Mouse (Mus musculus) gastrocnemius, postnatal 25 days (tissue): Measurements from ENCODE around the gene Tshz2. TPM values are rescaled to one million over a fixed set of nuclear protein-coding genes. Genes with fewer than 3 reads are reported as not detected.
A peak's percentile ranks its signal among the peaks of the same experiment; 100 is the strongest.

Source experiments
- DNase-seq: peaks from one replicate; pipeline ENCODE4 v3.0.0; 2022
- total RNA-seq, 2 experiments: library from RNA; stranded (reverse); gene quantifications; 1 replicate in 1 of 2; 2 replicates in 1 of 2; pipeline ENCODE4 v1.2.3; 2021

Gene Tshz2
- total RNA-seq, 2 experiments from 2014 or later, result 11.5 to 13.7 TPM

DNA sequence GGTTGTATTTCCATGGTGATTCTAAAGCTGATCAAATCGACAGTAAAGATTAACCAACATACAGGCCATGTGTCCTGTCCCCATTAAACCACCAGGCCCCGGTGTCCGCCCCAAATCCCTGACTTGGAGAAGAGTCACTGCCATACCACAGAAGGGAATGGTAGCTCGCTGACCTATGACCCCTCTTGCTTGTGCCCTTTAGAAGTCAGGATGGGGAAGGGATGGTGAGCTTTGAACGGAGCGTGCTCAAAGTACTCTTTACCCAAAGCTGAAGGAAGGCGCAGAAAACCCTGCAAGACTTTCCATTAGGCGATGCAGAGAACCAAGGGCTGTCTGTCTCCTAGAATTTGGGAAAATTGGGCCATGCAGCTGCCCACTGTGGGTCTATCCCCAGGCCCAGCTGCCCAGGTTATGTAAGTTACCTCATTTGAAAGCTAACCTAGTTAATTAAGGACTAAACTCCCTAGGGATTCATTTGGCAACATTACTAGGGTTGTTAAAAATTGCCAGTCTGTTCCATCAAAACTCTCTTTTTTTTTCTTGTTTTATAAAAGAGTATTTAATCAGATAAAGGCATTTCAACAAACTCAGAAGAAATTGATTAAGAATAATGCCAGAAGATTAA is 238.7 kb downstream of the Tshz2 start:
- no peak for DNase-seq

DNA sequence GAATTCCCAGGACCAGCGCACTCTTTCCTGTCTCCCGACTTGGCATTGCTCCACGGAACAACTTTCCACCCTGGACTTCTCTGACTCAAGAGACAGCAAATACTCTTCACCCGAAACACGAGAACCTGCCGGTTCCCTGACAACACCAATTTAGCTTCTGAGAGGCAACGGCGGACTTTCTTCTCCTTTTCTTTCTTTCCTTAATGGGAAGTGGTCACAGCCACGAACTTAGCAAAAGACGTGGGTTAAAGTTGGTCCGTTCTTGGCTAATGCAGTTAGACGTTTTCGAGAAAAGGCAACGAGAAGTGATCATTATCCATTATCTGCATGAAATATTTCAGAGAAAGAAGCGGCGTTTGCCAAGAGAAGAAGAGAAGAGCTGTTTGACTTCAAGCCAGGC is 240.6 kb downstream of the Tshz2 start:
- DNase-seq, result no peak

DNA sequence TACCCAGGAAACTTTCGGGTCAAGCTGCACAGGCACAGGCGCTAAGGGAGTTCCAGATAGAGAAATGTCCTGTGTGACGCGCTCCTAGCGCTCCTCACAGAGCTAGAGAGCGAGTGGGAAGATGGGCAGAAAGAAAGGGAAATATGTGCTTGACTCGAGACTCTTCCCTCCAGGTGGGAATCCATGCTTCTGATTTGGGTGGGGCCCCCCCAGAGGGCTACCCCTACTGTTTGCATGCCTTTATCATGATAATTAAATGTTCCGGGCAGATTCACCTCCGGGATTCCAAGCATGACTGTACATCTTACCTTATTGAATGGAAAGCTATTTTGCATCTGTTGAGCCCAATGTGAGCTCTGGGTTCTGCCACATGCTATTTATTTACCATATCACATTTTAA is 255.1 kb downstream of the Tshz2 start:
- no peak for DNase-seq

DNA sequence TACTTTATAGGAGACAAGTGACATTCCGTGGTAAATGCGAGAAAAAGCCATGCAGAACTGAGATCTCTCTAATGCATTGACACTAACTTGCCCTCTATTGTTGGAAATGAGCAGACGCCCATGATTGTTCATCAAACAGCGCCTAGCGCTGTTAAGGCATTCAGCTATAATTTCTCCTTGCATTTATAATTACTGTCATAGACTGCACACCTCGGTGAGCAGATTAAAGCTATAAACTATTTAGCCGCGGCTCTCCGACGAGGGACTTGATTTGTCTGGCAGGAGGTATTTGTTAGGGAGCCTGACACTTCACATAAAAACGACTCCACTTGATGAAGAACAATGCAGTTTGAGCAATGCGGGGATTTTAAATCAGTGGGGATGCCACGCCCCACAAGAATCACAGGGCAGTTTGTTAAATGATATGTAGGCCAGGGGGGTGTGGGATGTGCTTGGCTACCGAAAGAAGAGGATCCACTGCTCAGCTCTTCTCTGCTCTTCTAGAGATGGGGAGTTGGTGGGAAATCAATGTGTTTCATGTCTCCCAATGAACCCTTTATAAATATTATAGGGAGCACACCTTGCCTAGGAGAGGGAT is 259.7 kb downstream of the Tshz2 start:
- DNase-seq, result no peak

DNA sequence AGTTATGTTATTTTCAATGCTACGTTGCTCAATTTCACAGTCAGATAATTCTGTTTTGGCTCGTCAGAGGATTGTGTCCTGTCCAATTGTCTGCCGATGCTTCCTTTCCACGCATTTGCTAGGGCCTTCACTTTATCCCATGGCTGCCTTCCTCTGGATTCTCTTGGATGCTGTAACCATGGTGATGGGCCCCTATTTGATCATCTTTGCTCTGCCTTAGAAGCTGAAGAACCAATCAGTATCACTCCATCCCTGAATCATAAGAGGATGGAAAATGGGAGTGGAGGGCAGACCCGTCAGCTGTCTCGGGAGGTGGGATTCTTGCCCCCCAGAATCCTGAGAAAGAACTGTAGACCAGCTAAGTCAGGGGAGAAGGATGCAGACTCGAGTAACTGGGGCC is 270.1 kb downstream of the Tshz2 start:
- DNase-seq, result no peak

DNA sequence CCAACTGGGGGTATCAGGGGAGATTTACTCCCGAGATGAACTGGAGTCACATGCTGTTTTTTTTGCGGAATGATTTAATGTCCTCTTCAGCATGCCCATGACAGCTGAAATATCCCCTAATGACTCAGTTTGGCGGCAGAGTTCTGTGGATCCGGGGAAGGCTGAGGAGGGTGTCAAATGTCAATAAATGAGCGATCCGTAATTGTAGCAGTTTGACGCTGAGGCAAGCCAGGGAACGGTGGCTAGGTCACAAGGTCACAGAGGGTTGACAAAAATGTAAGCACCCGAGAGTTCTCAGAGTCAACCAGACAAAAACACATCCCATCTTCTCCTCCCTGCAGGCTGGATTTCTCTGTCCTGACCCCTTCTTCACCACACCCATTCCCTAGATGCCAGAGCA is 273.6 kb downstream of the Tshz2 start:
- no peak for DNase-seq

DNA sequence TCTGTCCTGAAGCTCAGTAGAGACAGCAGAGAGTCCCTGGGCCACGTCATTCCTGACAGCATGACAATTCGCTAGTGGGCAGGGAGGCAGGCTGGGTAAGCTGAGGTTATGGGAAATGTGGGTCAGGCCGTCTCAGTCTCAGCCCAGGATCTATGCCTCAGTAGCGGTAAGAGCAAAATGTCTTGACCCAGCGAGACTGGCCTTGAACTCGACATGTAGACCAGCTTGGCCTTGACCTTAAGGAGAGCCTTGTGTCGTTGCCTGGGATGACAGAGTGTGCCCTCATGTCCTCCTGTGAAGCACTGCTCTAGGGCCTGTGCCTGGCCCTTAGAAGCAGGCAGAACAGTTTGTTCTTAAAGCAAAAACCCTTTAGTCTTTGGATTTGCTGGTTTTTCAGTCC is 275.2 kb downstream of the Tshz2 start:
- DNase-seq, result no peak

DNA sequence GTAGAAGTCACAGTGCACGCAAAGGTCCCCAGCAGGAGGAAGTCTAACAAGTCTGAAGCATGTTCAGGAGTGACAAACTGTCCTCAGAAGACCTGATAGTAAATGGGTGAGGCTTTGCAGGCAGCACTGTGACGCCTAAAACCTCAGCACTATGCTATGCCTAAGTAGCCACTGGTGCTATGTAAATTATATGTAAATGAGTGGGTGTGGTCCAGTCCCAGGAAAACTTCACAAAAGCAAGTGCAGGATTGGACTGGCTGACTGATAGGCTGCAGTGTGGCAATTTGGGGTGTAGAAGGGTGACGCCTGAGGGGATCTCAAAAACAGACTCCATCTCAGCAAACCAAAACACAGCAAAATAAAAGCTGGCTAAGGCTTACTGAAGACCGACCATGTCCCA is 277.8 kb downstream of the Tshz2 start:
- DNase-seq, result no peak

DNA sequence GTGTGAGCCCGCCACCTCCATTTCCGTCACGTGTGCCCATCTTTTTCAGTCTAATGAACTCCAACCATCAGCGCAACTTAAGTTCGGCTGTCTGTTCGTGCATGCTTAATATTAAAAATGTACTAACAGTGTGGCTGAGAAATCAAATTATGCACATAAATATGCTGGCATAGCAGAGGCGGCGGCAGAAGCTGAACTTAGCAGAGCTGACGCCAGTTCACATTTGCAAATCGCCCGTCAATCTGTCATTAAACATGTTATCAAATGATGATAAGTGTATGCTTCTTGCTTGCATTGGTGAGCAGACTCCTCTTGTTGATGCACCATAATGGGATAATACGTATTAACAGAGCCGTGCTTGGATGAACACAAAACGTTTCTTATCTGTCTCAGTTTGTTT is 280.0 kb downstream of the Tshz2 start:
- DNase-seq, result no peak

DNA sequence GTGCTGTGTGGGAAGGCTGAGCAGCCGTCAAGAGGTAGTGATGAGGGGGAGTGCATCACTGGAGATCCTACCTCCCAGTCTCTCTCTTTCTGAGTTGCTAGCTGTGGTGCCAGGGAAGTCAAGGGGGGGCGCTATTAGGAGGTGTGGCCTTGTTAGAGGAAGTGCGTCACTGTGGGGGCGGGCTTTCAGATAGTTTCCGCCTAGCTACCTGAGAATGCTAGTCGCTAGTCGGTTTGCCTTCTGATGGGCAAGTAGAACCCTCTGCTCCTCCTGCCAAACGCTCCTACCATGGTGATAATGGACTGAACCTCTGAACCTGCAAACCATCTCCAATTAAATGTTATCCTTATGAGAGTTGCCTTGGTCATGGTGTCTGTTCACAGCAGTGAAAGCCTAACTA is 282.1 kb downstream of the Tshz2 start:
- DNase-seq, result no peak

DNA sequence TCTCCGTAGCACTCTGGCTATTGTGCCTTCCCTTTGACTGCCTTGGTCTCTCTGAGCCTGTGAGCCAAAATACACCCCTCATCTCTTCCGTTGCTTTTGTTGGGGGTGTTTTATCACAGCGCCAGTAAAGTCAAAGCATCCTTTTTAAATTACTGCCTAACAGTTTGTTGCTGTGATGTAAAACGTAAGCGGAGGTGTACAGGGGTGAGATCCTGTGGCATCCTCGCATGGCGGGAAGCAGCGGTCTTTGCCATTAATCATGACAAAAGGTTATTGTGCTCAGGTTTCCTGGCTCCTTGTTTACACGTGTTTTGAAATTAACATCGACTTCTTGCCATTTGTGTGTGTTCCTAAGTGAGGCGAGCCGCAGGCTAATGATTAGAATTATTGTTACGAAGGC is 282.5 kb downstream of the Tshz2 start:
- DNase-seq, result no peak

DNA sequence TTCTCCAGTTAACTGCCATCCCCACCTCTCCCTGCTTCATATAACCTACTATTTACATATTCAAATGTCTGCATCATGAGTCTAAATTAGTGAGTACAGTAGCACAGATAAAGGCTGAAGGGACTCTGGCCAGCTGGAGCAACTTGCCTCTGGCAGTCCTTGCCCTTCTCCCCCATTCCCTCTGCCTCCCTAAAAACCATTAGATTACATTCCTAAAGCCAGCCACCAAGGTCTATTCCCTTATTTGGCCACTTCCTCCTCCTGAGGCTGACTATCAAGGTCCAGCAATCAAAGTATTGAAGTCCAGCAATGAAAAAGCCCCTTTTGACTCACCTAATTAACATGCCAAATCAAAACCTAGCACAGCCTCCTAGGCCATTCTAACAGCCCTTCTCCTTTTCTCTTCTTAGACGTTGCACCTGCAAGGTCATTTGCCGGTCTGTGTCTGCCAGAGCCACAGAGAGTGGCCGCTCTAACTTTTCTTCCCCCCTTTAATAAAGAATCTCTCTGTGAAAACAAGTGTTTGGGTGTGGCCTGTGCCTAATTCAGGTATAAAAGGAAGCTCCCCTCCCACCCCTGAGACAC is 286.4 kb downstream of the Tshz2 start:
- no peak for DNase-seq

DNA sequence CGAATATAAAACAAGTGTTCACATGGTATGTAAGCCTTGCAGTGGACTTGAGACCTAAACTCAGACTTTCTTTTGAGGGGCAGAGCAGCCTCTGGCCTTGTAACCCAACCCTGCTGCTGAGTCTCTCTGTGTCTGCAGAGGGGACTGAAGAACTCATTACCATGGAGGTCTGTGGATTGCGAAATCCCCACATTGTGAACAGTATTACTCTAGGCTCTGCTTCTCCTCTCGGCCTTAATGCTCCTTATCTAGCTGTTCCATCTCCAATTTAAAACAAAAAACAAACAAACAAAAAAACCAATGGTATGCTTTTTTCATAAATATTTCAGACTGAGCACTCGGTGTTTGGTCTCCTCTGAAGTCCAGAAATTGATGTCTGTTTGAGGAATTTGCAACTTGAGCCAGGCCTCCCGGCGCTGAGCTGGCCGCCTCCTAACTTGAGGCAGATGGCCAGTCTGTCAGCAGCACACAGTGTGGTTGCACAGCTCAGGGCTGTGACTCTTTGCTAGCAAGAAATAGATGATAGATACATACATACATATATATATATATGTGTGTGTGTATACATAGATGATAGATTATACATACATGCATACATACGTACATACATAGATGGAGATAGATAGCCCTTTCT is 291.5 kb downstream of the Tshz2 start:
- DNase-seq, result no peak

DNA sequence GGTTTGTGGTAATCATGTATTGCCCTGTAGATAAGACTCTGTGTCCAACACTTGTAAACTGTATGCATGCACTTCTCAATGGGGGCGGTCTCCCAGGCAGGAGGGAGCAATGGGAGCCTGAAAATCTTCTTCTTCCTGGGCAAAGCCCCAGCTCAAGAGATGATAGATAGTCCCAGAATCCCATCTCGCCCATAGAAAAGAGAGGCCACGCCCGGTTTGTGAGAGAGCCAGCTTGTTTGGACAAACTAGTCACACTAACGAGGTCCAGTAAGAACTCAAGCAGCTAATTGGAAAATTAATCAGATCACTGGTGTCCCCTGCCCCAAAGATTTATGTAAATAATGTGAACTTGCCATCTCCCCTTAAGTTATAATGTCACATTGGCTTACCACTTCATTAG is 292.7 kb downstream of the Tshz2 start:
- peak; percentile 60 for DNase-seq

DNA sequence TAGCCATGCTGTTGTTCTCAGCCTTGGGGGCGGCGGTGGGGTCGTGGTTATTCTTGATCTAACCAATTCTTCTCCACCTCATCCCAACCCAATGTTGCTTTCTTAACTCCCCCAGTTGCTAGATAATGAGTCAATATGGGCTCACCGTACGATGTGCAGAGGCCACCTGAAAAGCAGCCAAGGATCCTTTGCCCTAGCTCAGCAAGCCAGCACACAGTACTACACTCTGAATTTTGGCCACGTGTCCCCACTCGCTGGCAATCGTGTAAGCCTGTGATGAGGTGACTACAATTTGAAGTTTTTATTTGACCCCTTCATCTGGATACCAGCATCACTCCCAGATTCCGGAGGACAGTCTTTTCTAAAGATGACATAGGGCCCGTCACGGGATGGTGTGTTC is 293.2 kb downstream of the Tshz2 start:
- peak; percentile 63 for DNase-seq

DNA sequence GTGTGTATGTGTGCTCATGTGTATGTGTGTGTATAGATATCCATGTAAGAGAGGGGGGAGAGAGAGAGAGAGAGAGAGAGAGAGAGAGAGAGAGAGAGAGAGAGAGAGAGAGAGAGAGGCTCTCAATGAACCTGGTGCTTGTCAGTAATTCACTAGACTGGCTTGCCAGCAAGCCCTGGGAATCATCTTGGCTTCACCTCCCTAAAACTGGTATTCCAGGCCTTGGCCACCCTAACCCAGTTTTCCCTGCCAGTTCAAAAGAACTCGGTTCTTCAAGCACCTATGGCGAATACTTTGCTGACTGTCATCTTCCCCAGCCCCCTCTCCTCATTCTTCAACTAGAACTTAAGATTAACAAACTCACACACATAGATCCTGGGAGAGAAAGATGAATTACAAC is 294.6 kb downstream of the Tshz2 start:
- DNase-seq, result no peak

DNA sequence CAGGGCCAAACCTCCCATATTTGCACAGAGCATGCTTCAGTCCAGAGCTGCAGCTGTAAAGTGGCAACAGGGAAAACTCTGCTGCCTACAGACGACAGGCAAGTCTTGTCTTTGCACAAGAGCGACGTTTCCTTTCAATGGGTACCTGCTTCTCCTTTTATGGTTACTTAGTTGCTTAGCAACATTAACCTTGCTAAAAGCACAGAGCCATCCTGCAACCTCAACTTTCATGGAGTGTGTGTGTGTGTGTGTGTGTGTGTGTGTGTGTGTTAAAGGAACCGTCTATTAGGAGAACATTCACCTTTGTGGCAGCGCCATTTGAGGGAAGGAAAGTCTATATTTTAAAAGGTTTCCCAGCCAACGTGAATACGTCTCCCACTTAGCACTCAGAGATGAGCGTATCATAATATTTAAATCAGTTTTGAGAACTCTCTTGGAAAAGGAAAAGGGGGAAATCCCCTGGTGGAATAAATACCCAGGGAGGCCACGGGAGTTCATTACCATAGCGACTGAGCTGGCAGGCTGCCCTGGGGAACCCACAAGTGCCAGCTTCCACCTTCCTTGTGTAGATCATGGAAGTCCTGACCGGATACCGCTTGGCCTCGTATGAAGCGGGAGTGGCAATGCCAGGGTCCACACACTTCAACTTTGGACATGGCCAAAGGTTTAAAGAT is 295.8 kb downstream of the Tshz2 start:
- DNase-seq, result no peak

DNA sequence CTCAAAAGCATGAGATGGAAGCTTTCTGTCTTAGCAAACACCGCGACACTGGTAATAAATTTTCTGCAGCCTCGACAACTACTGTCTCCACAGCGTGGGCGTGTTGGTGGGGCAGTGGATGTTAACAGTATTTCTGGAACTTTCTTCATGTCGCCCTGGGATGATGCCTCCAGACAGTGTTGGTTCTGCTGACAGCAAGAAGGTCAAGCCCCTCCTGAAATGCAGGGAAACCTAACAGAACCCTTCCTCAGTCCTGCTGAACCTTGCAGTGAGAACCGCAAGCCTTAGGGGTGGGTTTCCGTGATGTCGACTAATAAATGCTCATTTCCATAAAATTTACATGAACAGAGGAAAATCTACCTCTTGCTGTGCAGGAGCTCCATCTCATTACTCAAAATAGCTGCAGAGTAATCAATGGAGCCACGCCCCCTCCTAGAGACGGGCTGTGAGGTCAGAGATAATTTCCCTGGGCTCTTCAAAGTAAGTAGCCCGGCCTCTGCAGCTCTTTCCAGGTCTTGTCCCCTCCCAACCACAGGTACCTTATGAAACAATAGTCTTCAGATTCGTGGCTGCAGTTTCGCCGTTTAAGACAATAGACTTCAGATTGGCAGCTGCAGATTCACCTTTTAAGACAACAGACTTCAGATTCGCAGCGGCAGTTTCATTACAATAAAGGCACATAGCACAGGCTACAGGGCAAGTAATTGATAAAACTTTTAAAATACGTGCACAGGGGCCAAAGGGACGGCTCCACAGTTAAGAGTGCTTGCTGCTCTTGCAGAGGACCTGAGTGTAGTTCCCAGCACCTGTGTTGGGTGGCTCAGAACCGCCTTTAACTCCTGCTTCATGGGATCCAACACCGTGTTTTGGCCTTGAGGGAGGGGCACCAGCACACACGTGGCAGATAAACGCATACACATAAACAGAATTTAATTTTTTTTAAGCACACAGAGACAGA is 297.0 kb downstream of the Tshz2 start:
- no peak for DNase-seq

DNA sequence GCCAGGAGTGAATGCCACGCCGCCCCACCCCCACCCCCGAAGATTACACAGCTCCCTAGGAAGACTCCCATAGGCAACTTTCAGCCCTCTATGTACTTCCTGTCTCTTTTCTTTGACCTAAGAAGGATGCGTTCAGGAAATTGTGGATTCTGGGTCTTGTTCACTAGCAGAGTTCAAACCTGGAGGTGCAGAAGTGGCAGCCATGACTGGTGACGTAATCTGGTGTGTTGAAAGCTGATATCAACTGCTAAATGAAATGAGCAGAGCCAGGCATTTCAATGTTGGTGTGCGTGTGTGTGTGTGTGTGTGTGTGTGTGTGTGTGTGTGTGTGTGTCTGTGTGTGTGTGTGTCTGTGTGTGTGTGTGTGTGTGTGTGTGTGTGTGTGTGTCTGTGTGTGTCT is 302.8 kb downstream of the Tshz2 start:
- DNase-seq, result no peak

DNA sequence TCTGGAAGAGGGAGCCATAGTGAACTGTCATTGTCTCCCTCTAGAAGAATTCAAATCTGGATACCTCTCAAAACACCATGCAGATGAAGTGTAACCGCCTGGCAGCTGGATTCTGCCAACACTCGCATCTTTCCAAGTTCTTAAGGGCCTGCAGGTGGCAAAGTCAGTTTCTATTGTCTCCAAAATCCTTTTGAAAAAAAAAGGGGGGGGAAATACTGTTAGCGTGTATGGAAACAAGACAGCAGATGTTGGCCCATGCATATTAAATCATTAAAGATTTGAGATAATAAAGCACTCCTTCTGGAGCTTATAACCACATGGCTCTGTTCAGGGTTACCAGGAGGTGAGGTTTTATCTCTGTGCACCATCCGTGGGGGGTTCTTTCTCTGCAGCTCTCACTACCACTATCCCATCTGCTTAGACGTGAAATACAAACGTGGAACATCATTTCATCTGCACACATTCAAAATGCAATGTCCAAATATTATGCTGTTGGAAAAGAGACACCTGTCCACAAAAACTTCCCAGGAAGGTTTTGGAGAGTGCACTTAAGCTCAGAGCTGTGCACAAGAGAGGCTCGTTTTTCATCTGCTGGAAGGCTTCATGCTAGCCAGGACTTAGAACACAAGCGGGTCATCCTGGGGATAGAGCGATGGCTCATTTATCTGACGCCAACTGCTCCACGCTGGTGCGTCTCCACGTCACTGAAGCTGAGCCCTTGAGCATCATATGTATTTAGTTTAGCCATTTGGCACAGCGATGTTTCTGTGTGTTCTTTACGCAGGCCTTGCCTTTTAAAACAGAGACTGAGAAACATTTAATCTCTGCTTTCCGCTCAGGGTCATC is 307.7 kb downstream of the Tshz2 start:
- DNase-seq, result no peak

DNA sequence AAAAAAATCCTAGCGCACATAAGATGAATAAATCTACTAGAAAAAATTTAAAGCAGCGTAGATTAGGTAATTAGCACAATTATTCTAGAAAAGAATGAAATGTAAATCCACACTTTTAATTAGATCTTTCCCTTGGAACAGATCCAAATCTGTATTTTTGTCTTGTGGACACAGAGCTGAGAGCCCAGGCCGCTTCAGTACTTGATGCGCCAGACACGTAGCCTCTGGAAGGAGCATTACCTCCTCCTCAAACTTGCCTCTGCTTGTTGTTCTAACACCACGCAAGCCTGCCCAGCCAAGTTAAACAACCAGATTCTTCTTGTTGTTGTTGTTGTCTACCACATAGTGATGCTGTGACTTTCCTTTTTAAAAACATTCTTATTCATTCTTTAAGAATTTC is 310.9 kb downstream of the Tshz2 start:
- no peak for DNase-seq
